Mouse (Mus musculus) CH12.LX (cell line): ENCODE measurements at regions not wholly inside any gene's neighbourhood (a gene's known extent, or its start where the extent isn't known, plus 50 kb on each side); places are given as distances from the start of the nearest gene placed in this dataset.

Experiments
- CHD1 ChIP-seq: IDR thresholded peaks from 2 replicates; pipeline ENCODE4 v1.6.1; 2012; ENCODE audit warnings: low read depth, low read length, improper control_type of control experiment, inconsistent platforms
- CTCF ChIP-seq, 2 experiments: IDR thresholded peaks in 1 of 2; conservative IDR thresholded peaks in 1 of 2; 2 replicates each; pipeline ENCODE4 v1.5.1; 2011 to 2012; ENCODE audit warnings: low read depth in 2 of 2, low read length in 2 of 2, improper control_type of control experiment in 1 of 2, inconsistent platforms in 1 of 2, mild to moderate bottlenecking in 1 of 2, moderate library complexity in 1 of 2
- EP300 ChIP-seq: IDR thresholded peaks from 2 replicates; pipeline ENCODE4 v1.6.1; 2011; ENCODE audit warnings: low read length, improper control_type of control experiment
- ETS1 ChIP-seq: conservative IDR thresholded peaks from 2 replicates; pipeline ENCODE4 v1.6.1; 2012; ENCODE audit warnings: low read depth, mild to moderate bottlenecking, inconsistent platforms, low read length, improper control_type of control experiment, moderate library complexity
- MAFK ChIP-seq: IDR thresholded peaks from 2 replicates; pipeline ENCODE4 v1.6.1; 2011; ENCODE audit warnings: low read length, improper control_type of control experiment; ENCODE audit not compliant: insufficient replicate concordance
- NRF1 ChIP-seq: IDR thresholded peaks from 2 replicates; pipeline ENCODE4 v1.6.1; 2014; ENCODE audit warnings: low read depth, mild to moderate bottlenecking, inconsistent platforms, low read length, improper control_type of control experiment, moderate library complexity
- PAX5 ChIP-seq: IDR thresholded peaks from 2 replicates; pipeline ENCODE4 v1.6.1; 2012; ENCODE audit warnings: low read length, inconsistent platforms, mixed read lengths
- POLR2A ChIP-seq: IDR thresholded peaks from 2 replicates; pipeline ENCODE4 v1.6.1; 2011; ENCODE audit warnings: low read depth, mild to moderate bottlenecking, improper control_type of control experiment, low read length
- TBP ChIP-seq: conservative IDR thresholded peaks from 2 replicates; pipeline ENCODE4 v1.6.1; 2011; ENCODE audit warnings: low read depth, low read length, improper control_type of control experiment
- TCF12 ChIP-seq: IDR thresholded peaks from 2 replicates; pipeline ENCODE4 v1.6.1; 2014; ENCODE audit warnings: low read depth, mild to moderate bottlenecking, inconsistent platforms, low read length, improper control_type of control experiment
- UBTF ChIP-seq: IDR thresholded peaks from 2 replicates; pipeline ENCODE4 v1.6.1; 2012; ENCODE audit warnings: low read depth, mild to moderate bottlenecking, inconsistent platforms, low read length, improper control_type of control experiment, moderate library complexity
- USF2 ChIP-seq: conservative IDR thresholded peaks from 2 replicates; pipeline ENCODE4 v1.6.1; 2011; ENCODE audit warnings: low read depth, low read length, improper control_type of control experiment

GRCm38 (mm10) chr13:53033189-53033943 lies 52.5 kb upstream of the Nfil3 start:
- TF ChIP-seq MAFK (no peak), CTCF (conservative IDR thresholded peaks at IDR 0.05 in 1 of 2, IDR thresholded peaks at IDR 0.05 in 1 of 2; ENCODE audit: low read depth in 2 of 2, low read length in 2 of 2) (no peak), ETS1 (no peak), NRF1 (no peak), EP300 (no peak), POLR2A (no peak), TBP (no peak), TCF12 (no peak), CHD1 (no peak), UBTF (no peak), PAX5 (no peak), USF2 (no peak)
